Mouse (Mus musculus): Measurements from ENCODE around the gene Btnl1. TPM values are rescaled to one million over a fixed set of nuclear protein-coding genes. Genes with fewer than 3 reads are reported as not detected.

Btnl1 gene
- polyA plus RNA-seq, 1 experiment from 2014 or later = not detected

DNA sequence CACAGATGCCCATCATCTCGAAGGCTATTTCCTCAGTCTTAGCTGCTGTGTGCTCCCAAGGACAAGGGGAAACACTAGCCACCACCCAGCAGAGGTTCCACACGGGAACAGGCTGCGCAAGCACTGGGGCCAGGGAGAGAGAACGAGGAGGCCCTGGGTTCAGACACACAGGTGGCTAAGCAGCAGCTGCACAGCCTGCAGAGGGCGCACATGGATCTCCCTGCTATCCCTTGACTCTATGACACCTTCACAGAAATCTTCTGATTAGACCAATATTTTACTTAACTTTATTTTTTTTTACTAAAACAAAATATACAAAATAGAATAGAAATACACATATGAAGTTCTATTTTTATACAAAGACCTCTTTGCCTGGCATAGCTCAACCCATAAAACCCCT is 20.4 kb downstream of the Btnl1 start:
- H3K4me3 ChIP-seq (ENCODE audit: low read depth, low read length) = no peak overlapping the region
- no peak for ATAC-seq
- peaks cover 4% of the 10 kb centered on the region; the same call in 1 of the 2 replicates for H3K4me1 ChIP-seq (ENCODE audit: control insufficient read depth, insufficient read depth, low read length)
- H3K27me3 ChIP-seq (ENCODE audit: control insufficient read depth, insufficient read depth, low read depth, low read length) = no peaks in the 10 kb centered on the region
- no peak overlapping the region for H3K4me2 ChIP-seq (ENCODE audit: low read length)
- WGBS = 69% methylated on average over 5 of the region's 5 CpGs
- no peaks in the 10 kb centered on the region for H3K36me3 ChIP-seq (ENCODE audit: control insufficient read depth, insufficient read depth, low read length)
- H3K9ac ChIP-seq (ENCODE audit: low read depth, low read length) = no peak overlapping the region
- H3K9me3 ChIP-seq (replicated peaks; ENCODE audit: control insufficient read depth, low read length, poor library complexity, severe bottlenecking) = no peaks in the 10 kb centered on the region
- no peak overlapping the region for H3K27ac ChIP-seq (ENCODE audit: low read length)

DNA sequence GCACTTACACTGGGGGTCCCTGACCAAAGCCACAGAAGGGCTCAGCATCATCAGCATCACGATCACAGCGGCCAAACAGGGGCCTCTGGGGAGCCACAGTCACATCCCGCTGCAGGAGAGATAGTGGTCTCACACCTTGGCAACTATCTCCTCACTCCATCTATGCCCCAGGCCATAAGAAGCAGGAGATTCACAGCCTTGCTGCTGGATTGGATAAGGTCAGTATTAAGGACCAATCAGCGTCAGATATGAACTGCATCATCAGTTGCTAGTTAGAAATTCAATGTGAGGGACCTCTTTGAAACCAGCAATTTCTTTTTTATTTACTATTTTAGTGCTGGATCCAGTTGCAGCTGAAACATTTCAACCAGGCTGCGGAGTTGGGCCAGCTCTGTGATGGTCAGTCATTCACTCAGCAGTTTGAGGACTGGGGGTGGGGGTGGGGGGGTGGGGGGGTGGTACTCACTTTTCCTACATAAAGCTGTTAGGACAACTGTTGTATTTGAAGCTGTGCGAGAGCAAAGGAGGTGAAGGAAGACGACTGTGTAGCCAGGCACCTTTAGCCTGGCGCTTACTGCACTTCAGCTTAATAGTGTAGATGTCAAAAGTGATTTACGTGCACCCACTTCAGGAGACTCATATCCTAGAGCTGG is 21.3 kb downstream of the Btnl1 start:
- peak overlapping the region; percentile 99 for H3K27ac ChIP-seq (ENCODE audit: low read length)
- peak overlapping the region; percentile 64 for H3K4me2 ChIP-seq (ENCODE audit: low read length)
- ATAC-seq = peak; percentile 92
- H3K9me3 ChIP-seq (replicated peaks; ENCODE audit: control insufficient read depth, low read length, poor library complexity, severe bottlenecking) = no peaks in the 10 kb centered on the region
- H3K36me3 ChIP-seq (ENCODE audit: control insufficient read depth, insufficient read depth, low read length) = no peaks in the 10 kb centered on the region
- 0 out of 2 replicates have a peak overlapping the region, but pooled peaks have one; percentile 44 for H3K9ac ChIP-seq (ENCODE audit: low read depth, low read length)
- H3K27me3 ChIP-seq (ENCODE audit: control insufficient read depth, insufficient read depth, low read depth, low read length) = no peaks in the 10 kb centered on the region
- 22% methylated on average over 9 of the region's 9 CpGs for WGBS
- peaks cover 4% of the 10 kb centered on the region; the same call in 1 of the 2 replicates for H3K4me1 ChIP-seq (ENCODE audit: control insufficient read depth, insufficient read depth, low read length)
- peak overlapping the region; percentile 63 for H3K4me3 ChIP-seq (ENCODE audit: low read depth, low read length)

DNA sequence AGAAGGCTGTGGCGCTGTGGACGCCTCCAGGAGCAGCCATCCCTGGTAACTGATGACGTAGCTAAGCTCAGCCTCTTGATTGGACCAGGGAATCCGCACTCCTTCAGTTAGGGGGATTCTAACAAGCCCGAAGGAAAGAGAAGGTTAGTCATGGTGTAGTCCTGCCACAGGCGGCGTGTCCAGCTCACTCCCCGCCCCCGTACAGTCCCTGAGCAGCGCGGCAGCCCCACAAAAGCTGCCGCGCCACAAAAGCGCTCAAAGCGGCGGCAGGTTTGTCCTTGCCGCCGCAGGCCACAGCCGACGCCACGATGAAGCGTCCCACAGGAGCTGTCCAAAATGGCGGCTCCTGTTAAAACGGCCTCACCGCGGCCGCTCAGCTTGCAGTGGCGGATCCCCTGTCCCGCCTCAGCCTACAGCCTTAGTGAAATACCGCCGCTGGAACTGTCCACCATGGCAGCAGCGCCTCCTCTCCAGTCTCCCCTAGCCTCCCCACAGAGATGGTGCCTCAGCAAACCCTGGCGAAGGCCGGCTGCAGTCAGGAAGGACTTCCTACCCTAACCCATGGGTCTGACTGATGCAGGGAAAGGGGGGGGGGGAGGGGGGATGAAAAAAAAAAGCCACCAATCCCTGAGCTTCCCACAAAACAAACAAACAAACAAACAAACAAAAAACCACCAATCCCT is 21.9 kb downstream of the Btnl1 start, which contains the start of gene BC051142:
TSS of gene BC051142 (plus strand) at position 110 of the 683 bp plus-strand sequence.
- peaks cover 4% of the 10 kb centered on the region; the same call in 1 of the 2 replicates for H3K4me1 ChIP-seq (ENCODE audit: control insufficient read depth, insufficient read depth, low read length)
- H3K9ac ChIP-seq (ENCODE audit: low read depth, low read length) = peak within 1 kb of the TSS; percentile 78
- peak within 1 kb of the TSS; percentile 63 for H3K4me3 ChIP-seq (ENCODE audit: low read depth, low read length)
- H3K27ac ChIP-seq (ENCODE audit: low read length) = peak within 1 kb of the TSS; percentile 99
- H3K27me3 ChIP-seq (ENCODE audit: control insufficient read depth, insufficient read depth, low read depth, low read length) = no peaks in the 10 kb centered on the region
- 4% methylated on average over 34 of the region's 34 CpGs for WGBS
- H3K9me3 ChIP-seq (replicated peaks; ENCODE audit: control insufficient read depth, low read length, poor library complexity, severe bottlenecking) = no peaks in the 10 kb centered on the region
- no peaks in the 10 kb centered on the region for H3K36me3 ChIP-seq (ENCODE audit: control insufficient read depth, insufficient read depth, low read length)
- H3K4me2 ChIP-seq (ENCODE audit: low read length) = peak within 1 kb of the TSS; percentile 64
- ATAC-seq = peak; percentile 99

DNA sequence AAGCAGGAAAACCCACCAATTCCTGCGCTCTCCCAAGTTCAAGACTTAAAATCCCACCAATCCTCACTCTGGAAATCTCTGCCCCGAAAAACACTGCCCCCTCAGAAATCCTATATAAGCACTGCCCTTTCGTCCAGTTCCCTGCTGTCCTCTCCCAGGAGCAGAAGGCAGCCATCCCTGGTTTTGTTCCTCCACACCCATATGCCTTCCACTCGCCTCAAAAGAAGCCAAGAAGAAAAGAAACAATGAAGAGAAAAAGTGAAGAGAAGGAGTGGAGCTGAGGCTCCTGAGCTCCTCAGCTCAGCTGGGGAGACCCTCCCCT is 22.4 kb downstream of the Btnl1 start:
- peak overlapping the region; percentile 99 for H3K27ac ChIP-seq (ENCODE audit: low read length)
- no peaks in the 10 kb centered on the region for H3K36me3 ChIP-seq (ENCODE audit: control insufficient read depth, insufficient read depth, low read length)
- peak overlapping the region; percentile 63 for H3K4me3 ChIP-seq (ENCODE audit: low read depth, low read length)
- ATAC-seq = no peak
- H3K4me1 ChIP-seq (ENCODE audit: control insufficient read depth, insufficient read depth, low read length) = peaks cover 4% of the 10 kb centered on the region; the same call in 1 of the 2 replicates
- WGBS = 39% methylated on average over 4 of the region's 4 CpGs
- no peaks in the 10 kb centered on the region for H3K9me3 ChIP-seq (replicated peaks; ENCODE audit: control insufficient read depth, low read length, poor library complexity, severe bottlenecking)
- no peaks in the 10 kb centered on the region for H3K27me3 ChIP-seq (ENCODE audit: control insufficient read depth, insufficient read depth, low read depth, low read length)
- H3K4me2 ChIP-seq (ENCODE audit: low read length) = peak overlapping the region; percentile 64
- no peak overlapping the region; the same call in 1 of the 2 replicates for H3K9ac ChIP-seq (ENCODE audit: low read depth, low read length)

DNA sequence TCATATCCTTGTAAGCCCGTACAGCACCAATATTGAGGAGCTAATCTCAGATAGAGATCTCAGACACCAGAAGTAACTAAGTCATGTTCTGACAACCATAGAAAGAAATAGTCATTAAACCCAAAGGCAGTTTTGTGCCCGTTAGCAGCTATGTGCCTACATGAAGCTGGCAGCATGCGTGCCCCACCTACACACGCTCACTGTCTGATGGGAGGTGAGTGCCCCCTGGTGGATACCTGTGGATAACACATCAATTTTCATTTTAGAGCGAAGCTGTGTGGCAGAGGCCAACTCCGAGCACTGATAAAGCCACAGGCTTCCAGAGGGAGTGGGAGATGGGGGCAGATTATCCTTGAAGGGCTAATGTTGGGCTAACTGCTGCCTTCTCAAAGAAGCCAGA is 34.2 kb downstream of the Btnl1 start:
- 20% methylated on average over 6 of the region's 6 CpGs for WGBS
- Histone ChIP-seq H3K4me3 (ENCODE audit: low read depth, low read length) (no peak overlapping the region), H3K4me1 (ENCODE audit: control insufficient read depth, insufficient read depth, low read length) (no peaks in the 10 kb centered on the region), H3K9ac (ENCODE audit: low read depth, low read length) (no peak overlapping the region; the same call in 1 of the 2 replicates), H3K27ac (ENCODE audit: low read length) (no peak overlapping the region), H3K36me3 (ENCODE audit: control insufficient read depth, insufficient read depth, low read length) (no peaks in the 10 kb centered on the region), H3K27me3 (ENCODE audit: control insufficient read depth, insufficient read depth, low read depth, low read length) (no peaks in the 10 kb centered on the region), H3K9me3 (replicated peaks; ENCODE audit: control insufficient read depth, low read length, poor library complexity, severe bottlenecking) (no peaks in the 10 kb centered on the region), H3K4me2 (ENCODE audit: low read length) (no peak overlapping the region)
- ATAC-seq = peak; percentile 76

DNA sequence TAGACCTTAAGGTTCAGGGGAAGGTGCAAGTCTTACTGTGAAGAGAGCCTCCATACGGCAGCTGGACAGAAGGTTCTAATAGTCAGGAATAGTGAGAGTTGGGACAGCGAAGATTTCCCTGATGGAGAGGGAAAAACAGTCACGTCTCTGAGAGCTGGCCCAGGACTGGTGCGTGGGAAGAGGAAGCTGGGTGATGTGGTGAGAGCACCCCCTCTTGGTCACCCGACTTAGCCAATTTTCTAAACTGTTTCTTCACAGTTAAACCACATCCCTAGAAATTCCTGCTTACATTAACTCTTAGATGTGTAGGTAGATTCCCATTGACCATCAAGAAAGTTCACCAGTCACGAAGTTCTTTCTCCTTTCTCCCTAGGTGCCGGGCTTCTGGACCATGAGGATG is 43.1 kb downstream of the Btnl1 start:
- Histone ChIP-seq H3K4me2 (ENCODE audit: low read length) (no peak overlapping the region), H3K4me3 (ENCODE audit: low read depth, low read length) (no peak overlapping the region), H3K36me3 (ENCODE audit: control insufficient read depth, insufficient read depth, low read length) (no peaks in the 10 kb centered on the region), H3K9ac (ENCODE audit: low read depth, low read length) (no peak overlapping the region), H3K27ac (ENCODE audit: low read length) (no peak overlapping the region), H3K9me3 (replicated peaks; ENCODE audit: control insufficient read depth, low read length, poor library complexity, severe bottlenecking) (no peaks in the 10 kb centered on the region), H3K4me1 (ENCODE audit: control insufficient read depth, insufficient read depth, low read length) (no peaks in the 10 kb centered on the region), H3K27me3 (ENCODE audit: control insufficient read depth, insufficient read depth, low read depth, low read length) (no peaks in the 10 kb centered on the region)
- no peak for ATAC-seq
- WGBS = 80% methylated on average over 7 of the region's 7 CpGs

DNA sequence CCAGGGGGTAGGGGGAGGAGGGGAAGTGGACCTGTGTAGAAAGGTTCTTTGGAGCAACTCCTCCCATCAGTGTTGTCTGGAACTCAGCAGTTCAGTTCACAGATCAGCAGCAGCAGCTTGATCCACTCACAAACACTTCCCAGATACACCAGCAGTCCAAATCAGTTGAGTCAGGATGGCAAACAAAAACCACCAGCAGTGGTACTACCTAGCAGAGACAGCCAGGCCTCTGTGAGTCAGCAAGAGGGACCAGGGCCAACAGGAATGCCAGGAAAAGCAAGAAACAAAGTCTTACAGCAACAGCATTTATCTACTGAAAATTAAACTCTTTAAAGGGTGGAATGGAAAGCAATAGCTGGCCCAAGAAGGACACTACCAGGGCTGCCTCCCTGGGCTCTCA is 50.7 kb downstream of the Btnl1 start:
- no peak for ATAC-seq
- Histone ChIP-seq H3K4me2 (ENCODE audit: low read length) (no peak overlapping the region), H3K36me3 (ENCODE audit: control insufficient read depth, insufficient read depth, low read length) (no peaks in the 10 kb centered on the region), H3K9me3 (replicated peaks; ENCODE audit: control insufficient read depth, low read length, poor library complexity, severe bottlenecking) (no peaks in the 10 kb centered on the region), H3K27me3 (ENCODE audit: control insufficient read depth, insufficient read depth, low read depth, low read length) (no peaks in the 10 kb centered on the region), H3K9ac (ENCODE audit: low read depth, low read length) (no peak overlapping the region), H3K4me3 (ENCODE audit: low read depth, low read length) (no peak overlapping the region), H3K4me1 (ENCODE audit: control insufficient read depth, insufficient read depth, low read length) (no peaks in the 10 kb centered on the region), H3K27ac (ENCODE audit: low read length) (no peak overlapping the region)

Other genes with a start within 250 kb of the Btnl1 start
- gene H2-DMb2, start 233.8 kb upstream of the Btnl1 start, polyA plus RNA-seq (2015; fragmentation: Nextera tagmentation; extraction: Ambion mirVana) = 0.49 and 0.53 TPM in 2 replicates
- 0.69 and 0.88 TPM in 2 replicates for gene H2-DMb1, start 224.1 kb upstream of the Btnl1 start, polyA plus RNA-seq (2015; fragmentation: Nextera tagmentation; extraction: Ambion mirVana)
- gene Tap1, start 189.6 kb upstream of the Btnl1 start, polyA plus RNA-seq (2015; fragmentation: Nextera tagmentation; extraction: Ambion mirVana) = 2.4 and 4.5 TPM in 2 replicates
- 1.1 and 1.7 TPM in 2 replicates for gene Psmb9, start 189.4 kb upstream of the Btnl1 start, polyA plus RNA-seq (2015; fragmentation: Nextera tagmentation; extraction: Ambion mirVana)
- gene Psmb8, start 179.4 kb upstream of the Btnl1 start, polyA plus RNA-seq (2015; fragmentation: Nextera tagmentation; extraction: Ambion mirVana) = 2.2 and 2.8 TPM in 2 replicates
- gene Tap2, start 173.6 kb upstream of the Btnl1 start, polyA plus RNA-seq (2015; fragmentation: Nextera tagmentation; extraction: Ambion mirVana) = 1.5 and 2.3 TPM in 2 replicates
- 0.40 TPM in 1 of 2 replicates, not detected in the other for gene H2-Ob, start 138.2 kb upstream of the Btnl1 start, polyA plus RNA-seq (2015; fragmentation: Nextera tagmentation; extraction: Ambion mirVana)
- gene H2-Ab1, start 119.4 kb upstream of the Btnl1 start, polyA plus RNA-seq (2015; fragmentation: Nextera tagmentation; extraction: Ambion mirVana) = 1.1 TPM in 2 replicates
- gene H2-Aa, start 89.3 kb upstream of the Btnl1 start, polyA plus RNA-seq (2015; fragmentation: Nextera tagmentation; extraction: Ambion mirVana) = 0.44 TPM in 1 of 2 replicates, not detected in the other
- 1.9 and 2.8 TPM in 2 replicates for gene H2-Eb1, start 71.3 kb upstream of the Btnl1 start, polyA plus RNA-seq (2015; fragmentation: Nextera tagmentation; extraction: Ambion mirVana)
- 0.09 and 0.29 TPM in 2 replicates for gene H2-Eb2, start 51.5 kb upstream of the Btnl1 start, polyA plus RNA-seq (2015; fragmentation: Nextera tagmentation; extraction: Ambion mirVana)
- 0.06 TPM in 1 of 2 replicates, not detected in the other for gene Btnl2, start 22.3 kb upstream of the Btnl1 start, polyA plus RNA-seq (2015; fragmentation: Nextera tagmentation; extraction: Ambion mirVana)
- 6.1 and 6.7 TPM in 2 replicates for gene BC051142, start 21.7 kb downstream of the Btnl1 start, polyA plus RNA-seq (2015; fragmentation: Nextera tagmentation; extraction: Ambion mirVana)
- not detected in 2 replicates for gene Btnl4, start 100.2 kb downstream of the Btnl1 start, polyA plus RNA-seq (2015; fragmentation: Nextera tagmentation; extraction: Ambion mirVana)
- gene Btnl6, start 140.2 kb downstream of the Btnl1 start, polyA plus RNA-seq (2015; fragmentation: Nextera tagmentation; extraction: Ambion mirVana) = not detected in 2 replicates
- gene Notch4, start 187.1 kb downstream of the Btnl1 start, polyA plus RNA-seq (2015; fragmentation: Nextera tagmentation; extraction: Ambion mirVana) = 5.9 and 6.7 TPM in 2 replicates
- gene Gpsm3, start 212.7 kb downstream of the Btnl1 start, polyA plus RNA-seq (2015; fragmentation: Nextera tagmentation; extraction: Ambion mirVana) = 3.9 and 4.3 TPM in 2 replicates
- 9.4 and 9.7 TPM in 2 replicates for gene Pbx2, start 214.1 kb downstream of the Btnl1 start, polyA plus RNA-seq (2015; fragmentation: Nextera tagmentation; extraction: Ambion mirVana)
- gene Ager, start 220.7 kb downstream of the Btnl1 start, polyA plus RNA-seq (2015; fragmentation: Nextera tagmentation; extraction: Ambion mirVana) = 0.95 and 1.1 TPM in 2 replicates
- 291 and 298 TPM in 2 replicates for gene Rnf5, start 226.6 kb downstream of the Btnl1 start, polyA plus RNA-seq (2015; fragmentation: Nextera tagmentation; extraction: Ambion mirVana)
- gene Agpat1, start 227.1 kb downstream of the Btnl1 start, polyA plus RNA-seq (2015; fragmentation: Nextera tagmentation; extraction: Ambion mirVana) = 118 TPM in 2 replicates
- gene Egfl8, start 238.8 kb downstream of the Btnl1 start, polyA plus RNA-seq (2015; fragmentation: Nextera tagmentation; extraction: Ambion mirVana) = 6.1 and 6.3 TPM in 2 replicates